Mouse (Mus musculus) heart, adult 2 months (tissue): ENCODE data around the gene Pdxk. TPM values are rescaled to one million over a fixed set of nuclear protein-coding genes. Genes with fewer than 3 reads are reported as not detected.

Source experiments
- DNase-seq, 2 experiments: peaks; one replicate each; pipeline ENCODE4 v3.0.0; 2021
- H3K27ac ChIP-seq: fragments of 200-600 bp; 2 replicates; pipeline ENCODE4 v1.8.1; 2022
- H3K27me3 ChIP-seq: fragments of 200-500 bp; 2 replicates; pipeline ENCODE4 v1.6.1; 2012; ENCODE audit warnings: mild to moderate bottlenecking, low read length, inconsistent platforms, mixed read lengths; ENCODE audit not compliant: control insufficient read depth, insufficient read depth
- H3K36me3 ChIP-seq: fragments of 200-500 bp; 2 replicates; pipeline ENCODE4 v1.6.1; 2012; ENCODE audit warnings: low read length, inconsistent platforms; ENCODE audit not compliant: control insufficient read depth, insufficient read depth
- H3K4me1 ChIP-seq: fragments of 200-500 bp; 2 replicates; pipeline ENCODE4 v1.6.1; 2011; ENCODE audit warnings: low read length; ENCODE audit not compliant: control insufficient read depth, insufficient read depth
- H3K4me3 ChIP-seq: fragments of 200-600 bp; 2 replicates; pipeline ENCODE4 v1.8.1; 2022
- H3K79me2 ChIP-seq: fragments of 200-500 bp; replicated peaks from 2 replicates; pipeline ENCODE4 v1.6.1; 2012; ENCODE audit warnings: mild to moderate bottlenecking, inconsistent platforms, low read length, moderate library complexity, mixed read lengths; ENCODE audit not compliant: control insufficient read depth, insufficient read depth
- H3K9ac ChIP-seq: fragments of 200-500 bp; 2 replicates; pipeline ENCODE4 v1.6.1; 2012; ENCODE audit warnings: low read depth, mild to moderate bottlenecking, control low read depth, inconsistent platforms, low read length, mixed read lengths
- CTCF ChIP-seq: fragments of 200-600 bp; IDR thresholded peaks from 2 replicates; pipeline ENCODE4 v1.8.1; 2022; ENCODE audit warnings: antibody characterized with exemption, mild to moderate bottlenecking, moderate library complexity
- EP300 ChIP-seq: fragments of 200-500 bp; IDR thresholded peaks from 2 replicates; pipeline ENCODE4 v1.6.1; 2011; ENCODE audit warnings: low read depth, low read length, control low read depth; ENCODE audit not compliant: insufficient read depth
- POLR2A ChIP-seq: fragments of 200-500 bp; IDR thresholded peaks from 2 replicates; pipeline ENCODE4 v1.6.1; 2011; ENCODE audit warnings: mild to moderate bottlenecking, low read depth, low read length, control low read depth; ENCODE audit not compliant: insufficient read depth
- WGBS: fragments of 180-500 bp; shearing (Covaris S2); methylation state at CpG from one replicate; pipeline ENCODE4 v1.1.7; 2018; 5-methylcytosine and 5-hydroxymethylcytosine counted together
- intact Hi-C: fragments of 180-260 bp; cut with DNase I; formaldehyde crosslinking; loops from one replicate; pipeline ENCODE4 v1.15.1; 2025
- microRNA-seq, 2 experiments: library from miRNA; unstranded; fragments of <30 nt; microRNA quantifications; one replicate each; pipeline ENCODE4 v1.2.0; 2021
- polyA plus RNA-seq: library from polyadenylated mRNA; depleted of rRNA; stranded (reverse); fragments of >200 nt; gene quantifications from 2 replicates; pipeline ENCODE4 v1.2.3, GENCODE M21; 2012; rRNA removed
- total RNA-seq, 2 experiments: library from RNA; stranded (reverse); gene quantifications; 2 replicates each; pipeline ENCODE4 v1.2.3; 2021

Gene Pdxk
- total and polyA plus RNA-seq, 3 experiments: 10.1 to 12.4 (median 12.1) TPM

- H3K27me3 ChIP-seq: no peaks in the 10 kb centered on the region
- WGBS: 94% methylated on average over 3 of the region's 3 CpGs
These were observed 69.4 kb downstream of the Pdxk start for GRCm38 (mm10) chr10:78395377-78395776.

GRCm38 (mm10) chr10:78392072-78392471, 72.7 kb downstream of the Pdxk start:
- peak; percentile 95 for TF ChIP-seq CTCF
- no peak for TF ChIP-seq POLR2A
- peak; percentile 64; the same call in 1 of the 2 replicates for TF ChIP-seq EP300
- 3% methylated on average over 18 of the region's 18 CpGs for WGBS
- Histone ChIP-seq H3K27ac (no peak overlapping the region), H3K4me1 (peaks cover 4% of the 10 kb centered on the region), H3K4me3 (no peak overlapping the region), H3K79me2 (no peaks in the 10 kb centered on the region), H3K9ac (no peak overlapping the region), H3K27me3 (no peaks in the 10 kb centered on the region), H3K36me3 (no peaks in the 10 kb centered on the region)
- peak; percentile 80 to 85 for DNase-seq
- intact Hi-C loops: loop anchor here (1.0 to 10.0 kb wide), 3 partner anchors 69 to 207 kb away; partner anchors contain the start of gene Pwp2

More at GRCm38 (mm10) chr10:78395377-78395776, 69.4 kb downstream of the Pdxk start:
- Histone ChIP-seq H3K4me3 (no peak overlapping the region), H3K36me3 (no peaks in the 10 kb centered on the region), H3K4me1 (peaks cover 2% of the 10 kb centered on the region), H3K9ac (no peak overlapping the region), H3K79me2 (no peaks in the 10 kb centered on the region), H3K27ac (no peak overlapping the region)
- no peak for TF ChIP-seq CTCF
- no peak for TF ChIP-seq EP300
- no peak for TF ChIP-seq POLR2A
- intact Hi-C loops: loop anchor here (10.0 kb wide), 1 partner anchor 211 kb away; the partner anchor contains the start of gene Pwp2
- DNase-seq: no peak

- H3K9ac ChIP-seq: no peak overlapping the region
- no peak for DNase-seq
- intact Hi-C loops: loop anchor here (10.0 kb wide), 1 partner anchor 206 kb away; the partner anchor contains the start of gene Pwp2
- H3K4me3 ChIP-seq: no peak overlapping the region
- TF ChIP-seq CTCF (no peak), POLR2A (no peak), EP300 (no peak)
- H3K36me3 ChIP-seq: no peaks in the 10 kb centered on the region
- no peak overlapping the region for H3K27ac ChIP-seq
- no peaks in the 10 kb centered on the region for H3K27me3 ChIP-seq
- WGBS: 61% methylated on average over 4 of the region's 4 CpGs
- no peaks in the 10 kb centered on the region for H3K79me2 ChIP-seq
- H3K4me1 ChIP-seq: peaks cover 4% of the 10 kb centered on the region
These were observed 73.7 kb downstream of the Pdxk start for GRCm38 (mm10) chr10:78390982-78391470.

GRCm38 (mm10) chr10:78388216-78388980, 76.4 kb downstream of the Pdxk start:
- Histone ChIP-seq H3K27me3 (no peaks in the 10 kb centered on the region), H3K9ac (peak overlapping the region; percentile 20; the same call in 1 of the 2 replicates), H3K79me2 (no peaks in the 10 kb centered on the region), H3K4me1 (peaks cover 4% of the 10 kb centered on the region), H3K27ac (peak overlapping the region; percentile 0; the same call in 1 of the 2 replicates), H3K4me3 (peak overlapping the region; percentile 22; the same call in 1 of the 2 replicates), H3K36me3 (no peaks in the 10 kb centered on the region)
- WGBS: 45% methylated on average over 20 of the region's 20 CpGs
- TF ChIP-seq CTCF (no peak), POLR2A (no peak), EP300 (no peak)
- intact Hi-C loops: loop anchor here (5.0 kb wide), 1 partner anchor 36 kb away; the partner anchor contains the start of gene Agpat3
- peak; percentile 35 to 37 for DNase-seq

Small RNA genes within 50 kb of the gene (microRNA-seq; reads per million reads assigned to microRNA genes)
- gene Mir6410 (0 reads per million in 2 experiments), gene Mir6907 (0 reads per million in 2 experiments), gene Mir6908 (0 reads per million in 2 experiments)

Other genes starting within 250 kb of the Pdxk start
- gene Trappc10, start 220.3 kb downstream of the Pdxk start, total RNA-seq: 10 to 100 TPM; 43.8 to 52.9 TPM
- gene Trappc10, start 220.3 kb downstream of the Pdxk start, polyA plus RNA-seq: 37.4 and 51.5 TPM in 2 replicates
- 100 to 1,000 TPM; 209 to 232 TPM for gene Agpat3, start 112.5 kb downstream of the Pdxk start, total RNA-seq
- gene Agpat3, start 112.5 kb downstream of the Pdxk start, polyA plus RNA-seq: 286 and 366 TPM in 2 replicates
- gene Rrp1, start 51.9 kb downstream of the Pdxk start, total RNA-seq: 10 to 100 TPM; 88.8 to 94.4 TPM
- gene Rrp1, start 51.9 kb downstream of the Pdxk start, polyA plus RNA-seq: 51.3 and 91.5 TPM in 2 replicates
- 10 to 100 TPM; 23.0 to 25.1 TPM for gene Cstb, start 39.3 kb downstream of the Pdxk start, total RNA-seq
- 21.4 and 25.2 TPM in 2 replicates for gene Cstb, start 39.3 kb downstream of the Pdxk start, polyA plus RNA-seq
- gene Olfr1358, start 52.5 kb upstream of the Pdxk start, total RNA-seq: not detected
- not detected in 2 replicates for gene Olfr1358, start 52.5 kb upstream of the Pdxk start, polyA plus RNA-seq
- 10 to 100 TPM; 35.4 to 48.4 TPM for gene Ilvbl, start 109.4 kb upstream of the Pdxk start, total RNA-seq
- 39.9 and 49.3 TPM in 2 replicates for gene Ilvbl, start 109.4 kb upstream of the Pdxk start, polyA plus RNA-seq
- 10 to 100 TPM; 12.3 TPM for gene Syde1, start 127.0 kb upstream of the Pdxk start, total RNA-seq
- 17.4 and 20.9 TPM in 2 replicates for gene Syde1, start 127.0 kb upstream of the Pdxk start, polyA plus RNA-seq
- gene Olfr1357, start 153.1 kb upstream of the Pdxk start, total RNA-seq: not detected
- not detected in 2 replicates for gene Olfr1357, start 153.1 kb upstream of the Pdxk start, polyA plus RNA-seq